Mouse (Mus musculus) cortical plate, adult 2 months (tissue): ENCODE results near the gene Birc2. TPM values are rescaled to one million over a fixed set of nuclear protein-coding genes. Genes with fewer than 3 reads are reported as not detected.

Experiments used
- H3K27ac ChIP-seq: fragments of 200-500 bp; 2 replicates; pipeline ENCODE4 v1.5.1; 2012; ENCODE audit warnings: low read length, control low read depth, inconsistent platforms; ENCODE audit not compliant: insufficient read depth
- H3K4me1 ChIP-seq: fragments of 200-500 bp; 2 replicates; pipeline ENCODE4 v1.6.1; 2011; ENCODE audit warnings: low read length; ENCODE audit not compliant: control insufficient read depth, insufficient read depth
- H3K4me3 ChIP-seq: fragments of 200-500 bp; 2 replicates; pipeline ENCODE4 v1.5.1; 2011; ENCODE audit warnings: mild to moderate bottlenecking, low read length, control low read depth; ENCODE audit not compliant: insufficient read depth
- CTCF ChIP-seq: fragments of 200-500 bp; IDR thresholded peaks from 2 replicates; pipeline ENCODE4 v1.5.1; 2011; ENCODE audit warnings: mild to moderate bottlenecking, control low read depth, low read length; ENCODE audit not compliant: insufficient read depth; ENCODE audit errors: extremely low read depth
- POLR2A ChIP-seq: fragments of 200-500 bp; IDR thresholded peaks from 2 replicates; pipeline ENCODE4 v1.6.1; 2011; ENCODE audit warnings: mild to moderate bottlenecking, low read length, control low read depth; ENCODE audit not compliant: insufficient read depth; ENCODE audit errors: extremely low read depth
- polyA plus RNA-seq: library from polyadenylated mRNA; depleted of rRNA; stranded (reverse); fragments of >200 nt; gene quantifications from 2 replicates; pipeline ENCODE4 v1.2.3, GENCODE M21; 2012

The Birc2 gene
- polyA plus RNA-seq, 1 experiment = 27.4 TPM

DNA sequence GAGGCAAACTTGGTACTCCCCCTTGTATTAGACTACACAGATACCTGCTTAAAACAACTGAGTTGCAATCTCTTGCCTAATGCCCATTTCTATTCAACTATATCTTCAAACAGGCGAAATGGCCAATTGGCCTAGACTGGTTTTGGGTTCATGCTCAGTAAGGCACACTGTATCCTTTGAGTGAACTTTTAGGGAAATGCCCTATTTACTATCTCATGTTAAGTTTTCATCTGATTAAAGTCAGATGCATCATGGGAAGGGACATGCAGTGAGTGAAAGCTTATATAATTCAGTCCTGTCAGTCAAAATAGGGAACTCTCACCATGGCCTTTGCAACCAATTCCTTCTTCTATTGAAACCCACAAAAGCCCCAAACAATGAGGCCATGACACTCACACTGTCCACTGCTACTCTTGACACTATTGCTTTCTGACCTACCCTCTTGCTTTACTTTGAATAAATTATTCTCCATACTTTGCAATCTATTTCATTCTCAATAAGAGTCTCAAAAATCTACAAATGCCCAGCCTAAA is 9.9 kb upstream of the Birc2 start:
- TF ChIP-seq POLR2A = no peak
- no peak for TF ChIP-seq CTCF
- Histone ChIP-seq H3K27ac (no peak overlapping the region), H3K4me1 (no peaks in the 10 kb centered on the region), H3K4me3 (no peak overlapping the region)

- TF ChIP-seq CTCF (no peak), POLR2A (no peak)
- Histone ChIP-seq H3K4me3 (no peak overlapping the region), H3K4me1 (no peaks in the 10 kb centered on the region), H3K27ac (no peak overlapping the region)
Measured at GRCm38 (mm10) chr9:7845216-7845895, 8.5 kb upstream of the Birc2 start.

DNA sequence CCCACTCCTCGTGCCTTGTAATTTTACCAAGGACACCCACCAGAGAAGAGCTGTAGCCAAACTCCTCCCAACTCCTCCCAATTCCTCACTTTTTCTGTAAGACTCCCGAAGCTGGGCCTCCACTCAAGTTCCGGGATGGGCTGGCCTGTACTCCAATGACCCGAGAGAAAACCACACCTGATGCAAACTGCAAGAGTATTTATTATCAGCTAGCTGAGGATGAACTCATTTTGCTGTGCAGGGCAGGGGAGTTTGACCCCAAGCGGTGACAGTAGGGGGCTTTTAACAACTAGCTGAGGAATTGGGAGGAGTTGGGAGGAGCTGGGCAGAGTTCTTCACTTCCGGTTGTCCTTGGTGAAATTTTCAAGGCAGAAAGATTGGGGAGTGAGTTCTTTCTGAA is 4.4 kb upstream of the Birc2 start:
- Histone ChIP-seq H3K27ac (no peak overlapping the region), H3K4me3 (no peak overlapping the region), H3K4me1 (no peaks in the 10 kb centered on the region)
- no peak for TF ChIP-seq POLR2A
- no peak for TF ChIP-seq CTCF

GRCm38 (mm10) chr9:7837806-7838440 is 1.1 kb upstream of the Birc2 start:
- TF ChIP-seq POLR2A = no peak
- no peak for TF ChIP-seq CTCF
- Histone ChIP-seq H3K27ac (peak overlapping the region; percentile 80; the same call in 1 of the 2 replicates), H3K4me3 (peak overlapping the region; percentile 61), H3K4me1 (peaks cover 3% of the 10 kb centered on the region; the same call in 1 of the 2 replicates)

DNA sequence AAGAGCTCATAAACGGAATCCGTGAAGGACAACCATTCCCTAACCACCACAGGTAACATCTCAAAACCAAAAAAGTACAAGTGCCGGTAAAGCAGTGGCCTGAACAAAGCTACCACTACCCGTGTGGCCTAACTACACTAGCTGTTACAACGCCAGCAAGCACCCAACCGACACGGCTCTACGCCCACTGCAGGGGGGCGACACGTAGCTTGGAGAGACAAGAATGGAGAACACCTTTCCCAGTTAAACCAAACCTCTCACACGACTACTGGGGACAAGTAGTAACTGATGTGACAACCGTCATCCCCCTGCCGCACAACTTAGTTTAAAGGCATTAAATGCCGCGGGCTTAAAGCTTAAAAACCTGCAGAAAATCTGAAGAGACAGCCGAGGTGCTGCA is 533 bp downstream of the Birc2 start:
- TF ChIP-seq CTCF (no peak), POLR2A (no peak)
- peak overlapping the region; percentile 61 for H3K4me3 ChIP-seq
- H3K4me1 ChIP-seq = peaks cover 3% of the 10 kb centered on the region; the same call in 1 of the 2 replicates
- peak overlapping the region; percentile 86 for H3K27ac ChIP-seq

DNA sequence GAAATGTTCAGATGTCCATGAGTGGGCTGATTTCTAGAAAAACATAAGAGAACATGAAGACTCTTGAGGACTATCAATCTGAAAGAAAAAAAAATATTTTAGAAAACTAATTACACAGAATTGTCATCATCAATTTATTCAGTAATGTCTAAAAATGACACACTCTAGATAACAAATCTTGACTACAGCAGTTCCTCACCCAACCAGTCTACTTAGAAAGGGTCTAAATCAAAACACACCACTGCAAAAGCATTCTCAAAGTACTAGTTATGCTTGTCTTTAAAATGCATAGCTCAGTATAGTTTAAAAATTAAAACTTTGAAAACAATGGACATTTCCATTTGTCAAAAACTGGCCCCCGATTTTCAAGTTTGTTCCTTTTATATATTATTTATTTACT is 1.6 kb downstream of the Birc2 start:
- no peak for TF ChIP-seq POLR2A
- TF ChIP-seq CTCF = no peak
- Histone ChIP-seq H3K4me1 (peaks cover 3% of the 10 kb centered on the region; the same call in 1 of the 2 replicates), H3K27ac (no peak overlapping the region), H3K4me3 (no peak overlapping the region)

- Histone ChIP-seq H3K4me3 (no peak overlapping the region), H3K4me1 (peaks cover 3% of the 10 kb centered on the region; the same call in 1 of the 2 replicates), H3K27ac (no peak overlapping the region)
- TF ChIP-seq CTCF (no peak), POLR2A (no peak)
Measured at GRCm38 (mm10) chr9:7833421-7833820, 3.4 kb downstream of the Birc2 start.

GRCm38 (mm10) chr9:7829531-7830528 is 7.0 kb downstream of the Birc2 start:
- Histone ChIP-seq H3K4me1 (peaks cover 3% of the 10 kb centered on the region; the same call in 1 of the 2 replicates), H3K4me3 (no peak overlapping the region), H3K27ac (no peak overlapping the region)
- TF ChIP-seq POLR2A = no peak
- no peak for TF ChIP-seq CTCF

- no peak for TF ChIP-seq CTCF
- TF ChIP-seq POLR2A = no peak
Measured at GRCm38 (mm10) chr9:7828706-7829105, 8.2 kb downstream of the Birc2 start.

More at GRCm38 (mm10) chr9:7828706-7829105, 8.2 kb downstream of the Birc2 start:
- Histone ChIP-seq H3K27ac (no peak overlapping the region), H3K4me1 (peaks cover 3% of the 10 kb centered on the region; the same call in 1 of the 2 replicates), H3K4me3 (no peak overlapping the region)
